Mouse (Mus musculus): ENCODE measurements around the gene Spint5. TPM values are rescaled to one million over a fixed set of nuclear protein-coding genes. Genes with fewer than 3 reads are reported as not detected.
A peak's percentile ranks its signal among the peaks of the same experiment; 100 is the strongest.

The Spint5 gene
- total RNA-seq, 2 experiments from 2014 or later = not detected

GRCm38 (mm10) chr2:164744987-164745386 is 29.9 kb downstream of the Spint5 start:
- no peak for DNase-seq (ENCODE audit: extremely low spot score in 1 of 2, low spot score in 2 of 2)
- intact Hi-C loops (cut with DNase I) = loop anchor here (10.0 kb wide), 1 partner anchor 260 kb away; the partner anchor contains the start of gene Dbndd2
- H3K27ac ChIP-seq = peak overlapping the region; percentile 80; the same call in 1 of the 2 replicates
- peak overlapping the region; percentile 87 for H3K4me3 ChIP-seq
- TF ChIP-seq CTCF (IDR thresholded peaks at IDR 0.05) = no peak

DNA sequence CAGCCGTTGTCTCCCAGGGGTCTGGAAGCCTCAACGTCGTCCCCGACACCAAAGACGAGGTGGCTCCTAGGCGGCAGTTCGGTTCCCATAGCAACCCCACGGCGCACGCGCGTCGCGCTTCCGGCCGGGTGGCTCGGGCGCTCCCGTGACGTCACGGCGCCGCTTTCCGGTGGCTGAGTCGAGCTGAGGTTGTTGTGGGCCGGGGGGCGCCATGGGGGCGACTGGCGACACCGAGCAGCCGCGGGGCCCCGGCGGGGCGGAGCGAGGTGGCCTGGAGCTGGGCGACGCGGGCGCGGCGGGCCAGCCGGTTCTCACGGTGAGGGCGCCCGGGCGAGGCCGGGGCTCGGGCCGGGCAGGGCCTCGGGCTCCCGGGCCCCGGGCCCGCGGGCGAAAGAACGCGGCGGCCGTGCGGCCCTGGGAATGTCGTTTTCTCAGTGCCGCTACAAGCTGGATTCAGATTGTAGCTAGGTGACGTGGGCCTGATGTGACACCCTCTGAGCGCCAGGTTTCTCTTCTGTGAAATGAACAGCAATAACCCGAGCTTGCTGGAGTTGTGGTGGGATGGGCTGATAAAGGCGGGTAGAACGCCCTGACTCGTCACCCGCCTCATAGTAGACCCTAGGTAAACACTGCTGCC is 30.9 kb downstream of the Spint5 start, which contains the start of the genes Wfdc3 and Dnttip1:
Gene Wfdc3, minus strand, starts transcription at position 89 of the 637 bp plus-strand sequence.
Gene Dnttip1, plus strand, starts transcription at position 141 of the 637 bp plus-strand sequence.
- TF ChIP-seq CTCF (IDR thresholded peaks at IDR 0.05) = no peak
- intact Hi-C loops (cut with DNase I) = loop anchor here (10.0 kb wide), 1 partner anchor 261 kb away; the partner anchor contains the start of gene Dbndd2
- Histone ChIP-seq H3K4me3 (peak within 1 kb of the TSS; percentile 87), H3K27ac (peak within 1 kb of the TSS; percentile 80)
- DNase-seq (ENCODE audit: extremely low spot score in 1 of 2, low spot score in 2 of 2) = peak; percentile 96

GRCm38 (mm10) chr2:164746693-164747092 is 31.6 kb downstream of the Spint5 start:
- TF ChIP-seq CTCF (IDR thresholded peaks at IDR 0.05) = no peak
- Histone ChIP-seq H3K27ac (no peak overlapping the region; the same call in 1 of the 2 replicates), H3K4me3 (peak overlapping the region; percentile 87)
- DNase-seq (ENCODE audit: extremely low spot score in 1 of 2, low spot score in 2 of 2) = no peak
- intact Hi-C loops (cut with DNase I) = loop anchor here (10.0 kb wide), 1 partner anchor 262 kb away; the partner anchor contains the start of gene Dbndd2

- intact Hi-C loops (cut with DNase I) = loop anchor here (10.0 kb wide), 1 partner anchor 263 kb away; the partner anchor contains the start of gene Dbndd2
- no peak overlapping the region for H3K27ac ChIP-seq
- no peak for DNase-seq (ENCODE audit: extremely low spot score in 1 of 2, low spot score in 2 of 2)
- TF ChIP-seq CTCF (IDR thresholded peaks at IDR 0.05) = no peak
- no peak overlapping the region for H3K4me3 ChIP-seq
Measured at GRCm38 (mm10) chr2:164748191-164748590, 33.1 kb downstream of the Spint5 start.

- Histone ChIP-seq H3K27ac (no peak overlapping the region), H3K4me3 (no peak overlapping the region)
- no peak for DNase-seq (ENCODE audit: extremely low spot score in 1 of 2, low spot score in 2 of 2)
- intact Hi-C loops (cut with DNase I) = loop anchor here (10.0 kb wide), 1 partner anchor 264 kb away; the partner anchor contains the start of gene Dbndd2
- no peak for TF ChIP-seq CTCF (IDR thresholded peaks at IDR 0.05)
Measured at GRCm38 (mm10) chr2:164748991-164749390, 33.9 kb downstream of the Spint5 start.

DNA sequence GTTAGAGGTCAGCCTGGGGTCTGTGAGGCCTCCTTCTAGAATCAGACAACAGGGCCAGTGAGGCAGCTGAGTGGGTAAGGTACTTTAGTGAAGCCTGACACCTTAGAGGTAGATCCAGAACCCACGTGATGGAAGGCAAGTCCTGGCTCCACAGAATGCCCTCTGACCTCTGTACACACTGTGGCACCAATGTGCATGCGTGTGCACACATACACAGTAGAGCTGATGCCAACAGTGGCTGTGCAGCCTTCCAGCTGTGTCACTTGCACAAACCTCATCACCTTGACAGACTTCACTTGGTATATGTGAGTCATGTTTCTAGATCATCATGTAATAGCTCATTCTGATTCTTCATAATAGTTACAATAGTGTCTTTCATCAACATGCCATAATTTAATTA is 37.3 kb downstream of the Spint5 start:
- intact Hi-C loops (cut with DNase I) = no loop called here
- no peak for DNase-seq (ENCODE audit: extremely low spot score in 1 of 2, low spot score in 2 of 2)
- H3K4me3 ChIP-seq = no peak overlapping the region
- H3K27ac ChIP-seq = no peak overlapping the region
- TF ChIP-seq CTCF (IDR thresholded peaks at IDR 0.05) = no peak

DNA sequence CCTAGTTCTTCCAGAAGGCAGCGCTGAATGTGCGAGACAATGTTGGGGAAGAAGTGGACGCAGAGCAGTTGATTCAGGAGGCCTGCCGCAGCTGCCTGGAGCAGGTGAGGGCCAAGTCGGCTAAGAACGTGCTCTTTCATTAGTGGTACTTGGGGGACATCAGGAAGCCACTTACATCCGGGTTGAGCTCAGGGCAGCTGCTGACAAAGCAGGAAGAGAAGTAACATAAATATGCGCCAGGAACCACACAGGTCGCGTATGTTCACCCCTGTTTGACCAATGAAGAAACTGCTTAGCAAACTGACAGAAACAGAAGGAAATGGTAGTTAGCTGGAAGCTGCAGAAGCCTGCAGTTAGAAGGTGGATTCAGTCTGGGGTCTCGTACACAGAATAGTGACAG is 39.0 kb downstream of the Spint5 start:
- no peak for TF ChIP-seq CTCF (IDR thresholded peaks at IDR 0.05)
- Histone ChIP-seq H3K4me3 (no peak overlapping the region), H3K27ac (no peak overlapping the region)
- DNase-seq (ENCODE audit: extremely low spot score in 1 of 2, low spot score in 2 of 2) = no peak
- intact Hi-C loops (cut with DNase I) = no loop called here

DNA sequence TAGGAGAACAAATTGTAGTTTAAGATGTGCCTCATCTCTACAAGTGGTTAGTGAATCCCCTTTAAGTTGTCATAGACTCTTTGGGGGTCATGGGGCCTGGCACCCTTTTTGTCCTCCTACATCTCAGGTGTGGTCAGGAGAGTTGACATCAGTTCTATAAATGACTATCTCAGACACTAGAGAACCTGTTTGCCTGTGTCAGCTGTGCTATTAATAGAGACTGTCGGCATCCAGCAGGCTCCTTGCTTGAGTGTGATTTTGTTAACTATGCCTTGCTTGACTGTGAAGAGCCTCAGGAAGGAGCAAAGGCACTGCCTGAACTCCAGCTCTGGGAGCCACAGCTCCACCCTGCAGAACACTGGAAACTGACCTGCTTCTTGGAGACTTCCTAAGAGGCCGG is 39.7 kb downstream of the Spint5 start:
- no peak for TF ChIP-seq CTCF (IDR thresholded peaks at IDR 0.05)
- intact Hi-C loops (cut with DNase I) = no loop called here

DNA sequence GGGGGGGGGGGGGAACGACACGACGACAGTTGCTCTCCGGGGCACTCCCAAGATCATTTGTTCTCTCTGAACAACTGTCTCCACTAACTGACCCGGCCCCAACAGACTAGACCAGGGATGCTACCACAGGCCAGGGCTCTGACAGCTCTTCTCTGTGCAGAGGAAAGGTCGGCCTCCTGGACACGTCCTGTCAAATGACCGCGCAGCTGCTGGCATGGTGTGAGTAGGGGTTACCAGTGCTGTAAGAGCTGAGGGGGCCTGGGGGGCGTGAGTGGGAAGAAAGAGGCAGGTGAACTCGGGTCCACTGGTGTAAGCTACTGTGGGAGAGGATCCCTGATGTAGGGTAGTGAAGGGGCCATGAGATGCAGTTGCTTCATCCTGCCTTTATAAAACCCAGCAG is 42.7 kb downstream of the Spint5 start:
- H3K27ac ChIP-seq = no peak overlapping the region
- no peak for TF ChIP-seq CTCF (IDR thresholded peaks at IDR 0.05)
- no peak for DNase-seq (ENCODE audit: extremely low spot score in 1 of 2, low spot score in 2 of 2)
- no peak overlapping the region for H3K4me3 ChIP-seq
- intact Hi-C loops (cut with DNase I) = no loop called here

More for the DNA sequence above, 39.7 kb downstream of the Spint5 start:
- Histone ChIP-seq H3K27ac (no peak overlapping the region), H3K4me3 (no peak overlapping the region)
- DNase-seq (ENCODE audit: extremely low spot score in 1 of 2, low spot score in 2 of 2) = no peak

DNA sequence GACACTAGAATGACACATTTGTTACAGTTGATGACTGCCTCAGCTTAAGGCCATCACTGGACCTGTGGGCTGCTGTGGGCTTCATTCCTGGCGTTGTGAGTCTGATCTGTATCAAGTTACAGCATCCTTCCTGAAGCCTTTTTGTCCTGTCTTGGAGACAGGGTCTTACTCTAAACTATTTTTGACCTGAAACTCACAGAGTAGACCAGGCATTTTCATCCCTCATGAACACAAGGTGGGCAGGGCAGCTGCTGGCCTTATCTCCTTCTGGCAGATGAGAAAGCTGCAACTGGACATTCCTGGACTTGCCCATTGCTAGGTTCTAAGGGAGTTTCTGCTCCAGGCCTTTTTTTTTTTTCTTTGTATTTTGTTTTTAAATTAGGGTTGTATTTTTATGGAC is 43.6 kb downstream of the Spint5 start:
- intact Hi-C loops (cut with DNase I) = no loop called here
- no peak overlapping the region for H3K27ac ChIP-seq
- no peak for DNase-seq (ENCODE audit: extremely low spot score in 1 of 2, low spot score in 2 of 2)
- TF ChIP-seq CTCF (IDR thresholded peaks at IDR 0.05) = no peak
- no peak overlapping the region for H3K4me3 ChIP-seq

DNA sequence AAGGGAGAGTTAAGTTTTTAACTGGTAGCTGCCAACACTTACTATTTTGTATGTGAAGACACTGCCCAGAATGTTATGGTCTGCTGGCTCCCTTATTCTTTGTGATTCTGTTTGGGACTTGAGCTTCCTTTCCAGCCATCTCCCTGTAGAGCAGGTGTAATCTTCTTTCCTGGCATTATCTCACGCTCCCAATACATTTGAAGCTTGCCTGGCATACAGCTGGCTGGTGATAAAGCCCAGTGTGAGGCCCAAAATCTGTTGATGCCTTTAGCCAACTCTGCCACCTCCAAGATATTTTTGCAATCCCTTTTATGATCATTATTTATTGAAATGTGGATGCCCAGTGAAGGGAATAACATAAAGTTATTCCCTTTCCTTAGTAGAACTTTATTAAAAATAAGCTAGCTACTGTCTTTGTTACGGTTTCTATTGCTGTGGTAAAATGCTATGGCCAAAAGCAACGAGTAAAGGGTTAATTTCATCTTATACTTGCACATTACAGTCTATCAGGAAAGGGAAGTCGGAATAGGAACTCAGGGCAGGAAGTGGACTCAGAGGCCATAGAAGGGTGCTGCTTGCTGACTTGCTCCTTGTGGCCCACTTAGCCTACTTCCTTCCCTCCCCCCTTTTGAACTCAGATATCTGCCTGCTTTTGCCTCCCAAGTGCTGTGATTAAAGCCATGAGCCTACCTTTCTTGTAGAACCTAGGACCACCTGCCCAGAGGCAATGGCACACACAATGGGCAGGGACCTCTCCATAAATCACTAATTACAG is 45.1 kb downstream of the Spint5 start:
- intact Hi-C loops (cut with DNase I) = no loop called here
- H3K27ac ChIP-seq = no peak overlapping the region
- H3K4me3 ChIP-seq = no peak overlapping the region
- TF ChIP-seq CTCF (IDR thresholded peaks at IDR 0.05) = no peak
- DNase-seq (ENCODE audit: extremely low spot score in 1 of 2, low spot score in 2 of 2) = no peak

DNA sequence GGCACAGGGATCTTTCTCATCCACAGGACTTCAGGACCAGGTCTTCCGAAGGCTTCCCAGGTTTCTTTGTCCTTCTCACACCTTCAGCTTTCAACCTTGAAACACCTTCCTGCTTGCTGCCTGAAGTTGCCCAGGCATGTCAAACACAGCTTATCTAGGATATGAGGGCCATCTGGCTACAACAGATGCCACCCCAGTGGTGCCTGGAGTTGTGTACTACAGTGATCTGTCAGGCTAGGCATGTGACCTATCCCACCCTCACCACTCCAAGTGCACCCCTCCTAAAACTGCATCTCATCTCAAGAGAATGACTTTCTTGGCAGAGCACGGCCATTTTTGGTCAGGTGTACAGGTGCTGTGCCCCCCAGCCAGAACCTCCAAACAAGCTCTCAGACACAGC is 46.4 kb downstream of the Spint5 start:
- no peak for DNase-seq (ENCODE audit: extremely low spot score in 1 of 2, low spot score in 2 of 2)
- TF ChIP-seq CTCF (IDR thresholded peaks at IDR 0.05) = no peak
- Histone ChIP-seq H3K27ac (no peak overlapping the region), H3K4me3 (no peak overlapping the region)
- intact Hi-C loops (cut with DNase I) = no loop called here
